Mouse (Mus musculus): Measurements from ENCODE around the gene Serpinf1.

Serpinf1 gene

GRCm38 (mm10) chr11:75455041-75455736 lies 32.7 kb upstream of the Serpinf1 start:
- no peak for DNase-seq (ENCODE audit: low read depth)

GRCm38 (mm10) chr11:75453991-75454930 lies 31.8 kb upstream of the Serpinf1 start, which contains the start of gene Wdr81:
TSS of gene Wdr81 (minus strand) at chr11:75454717.
- peak; percentile 92 for DNase-seq (ENCODE audit: low read depth)

GRCm38 (mm10) chr11:75452812-75453557 lies 30.5 kb upstream of the Serpinf1 start:
- DNase-seq (ENCODE audit: low read depth): no peak

- DNase-seq (ENCODE audit: low read depth): no peak
These were observed 29.6 kb upstream of the Serpinf1 start for GRCm38 (mm10) chr11:75452081-75452480.

DNA sequence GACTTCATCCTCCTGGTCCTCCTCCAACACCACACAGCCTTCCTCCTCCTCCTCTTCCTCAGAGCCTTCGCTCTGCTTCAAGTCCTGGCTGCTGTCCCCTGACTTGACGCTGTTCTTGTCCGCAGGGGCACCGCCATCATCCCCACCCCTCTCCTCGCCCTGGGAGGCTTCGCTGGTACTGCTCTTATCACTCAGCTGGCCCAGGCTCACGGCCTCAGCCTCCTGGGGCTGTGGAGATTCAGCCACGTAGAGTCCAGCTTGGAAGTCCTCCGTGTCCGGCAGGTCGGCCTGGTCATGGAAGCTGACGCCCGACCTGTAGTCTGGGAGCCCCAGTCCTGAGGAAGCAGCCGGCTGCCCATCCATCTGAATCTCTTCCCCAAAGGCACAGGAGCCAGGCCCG lies 28.4 kb upstream of the Serpinf1 start:
- DNase-seq (ENCODE audit: low read depth): no peak

- DNase-seq (ENCODE audit: low read depth): no peak
These were observed 27.9 kb upstream of the Serpinf1 start for GRCm38 (mm10) chr11:75450304-75450908.

DNA sequence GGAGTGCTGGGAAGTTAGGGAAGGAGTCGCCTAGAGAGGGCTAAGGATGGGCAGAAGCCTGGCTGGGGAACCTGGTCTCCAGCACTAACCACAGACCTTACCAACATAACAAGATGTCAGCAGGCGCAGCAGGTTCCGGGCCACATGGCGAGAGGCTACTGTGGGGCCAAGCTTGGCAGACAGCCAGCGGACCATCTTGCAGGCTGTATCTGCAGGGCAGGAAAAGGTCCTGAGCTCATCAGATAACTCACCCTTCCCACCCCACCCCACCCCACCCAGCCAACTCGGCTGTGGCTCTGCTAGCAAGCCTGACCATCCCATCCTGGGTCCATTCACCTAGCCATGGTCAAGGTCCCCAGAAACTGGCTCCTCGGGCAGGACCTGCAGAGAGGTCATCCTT lies 27.2 kb upstream of the Serpinf1 start:
- DNase-seq (ENCODE audit: low read depth): no peak

DNA sequence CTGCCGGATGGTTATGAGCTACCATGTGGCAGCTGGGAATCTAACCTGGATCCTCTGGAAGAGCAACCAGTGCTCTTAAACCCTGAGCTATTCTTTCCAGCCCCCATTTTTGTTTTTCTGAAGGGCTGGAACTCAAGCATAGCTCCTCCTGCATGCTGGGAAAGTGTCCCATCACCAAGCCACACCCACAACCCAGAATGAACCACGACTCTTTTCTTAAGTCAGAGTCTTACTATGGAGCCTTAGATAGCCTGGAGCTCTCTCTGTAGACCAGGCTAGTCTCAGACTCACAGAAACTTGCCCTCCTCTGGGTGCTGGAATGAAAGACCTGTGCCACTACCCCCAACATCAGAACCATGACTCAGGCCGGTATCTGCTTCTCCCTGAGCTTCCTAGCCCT lies 26.1 kb upstream of the Serpinf1 start:
- DNase-seq (ENCODE audit: low read depth): no peak

GRCm38 (mm10) chr11:75443711-75444110 lies 21.2 kb upstream of the Serpinf1 start:
- DNase-seq (ENCODE audit: low read depth): no peak

GRCm38 (mm10) chr11:75441601-75442000 lies 19.1 kb upstream of the Serpinf1 start:
- no peak for DNase-seq (ENCODE audit: low read depth)

- no peak for DNase-seq (ENCODE audit: low read depth)
These were observed 18.5 kb upstream of the Serpinf1 start for GRCm38 (mm10) chr11:75441034-75441433.

GRCm38 (mm10) chr11:75439951-75440350 lies 17.4 kb upstream of the Serpinf1 start:
- no peak for DNase-seq (ENCODE audit: low read depth)

- DNase-seq (ENCODE audit: low read depth): no peak
These were observed 16.9 kb upstream of the Serpinf1 start, which contains the start of gene Serpinf2 for GRCm38 (mm10) chr11:75439363-75439762. TSS of gene Serpinf2 (minus strand) at chr11:75439591.

- no peak for DNase-seq (ENCODE audit: low read depth)
These were observed 16.3 kb upstream of the Serpinf1 start for GRCm38 (mm10) chr11:75438804-75439203.

DNA sequence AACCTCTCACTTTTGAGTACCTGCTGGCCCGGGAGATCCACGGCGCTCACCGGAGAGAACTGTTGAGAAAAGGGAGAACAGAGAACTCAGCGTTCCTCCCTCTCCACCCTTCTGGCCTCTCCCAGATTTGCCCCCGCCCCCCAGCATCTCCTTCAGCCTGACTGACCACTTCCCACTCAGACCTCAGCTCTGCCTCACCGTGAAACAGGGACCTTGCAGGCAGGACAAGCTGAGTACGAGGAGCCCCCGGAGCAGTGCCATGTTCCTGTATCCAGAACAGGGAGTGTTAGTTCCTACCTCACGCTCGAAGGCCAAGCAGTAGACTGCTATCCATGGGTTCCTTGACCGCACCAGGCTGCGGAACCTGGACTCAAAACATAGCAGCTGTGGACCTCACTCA lies 15.7 kb upstream of the Serpinf1 start:
- no peak for DNase-seq (ENCODE audit: low read depth)

DNA sequence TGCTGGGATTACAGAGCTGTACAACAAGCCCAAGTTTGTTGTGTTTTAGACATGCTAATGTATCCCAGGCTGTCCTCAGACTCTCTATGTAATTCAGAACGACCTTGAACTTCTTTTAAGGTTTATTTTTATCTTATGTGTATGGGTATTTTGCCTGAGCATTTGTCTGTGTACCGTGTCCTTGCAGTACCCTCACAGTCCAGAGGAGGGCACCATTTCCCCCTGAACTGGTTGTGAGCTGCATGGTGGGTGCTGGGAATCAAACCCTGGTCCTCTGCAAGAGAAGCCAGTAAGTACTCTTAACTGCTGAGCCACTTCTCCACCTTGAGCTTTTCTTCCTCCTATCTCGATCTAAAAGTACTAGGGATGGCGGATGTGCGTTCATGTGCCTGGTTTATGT lies 11.6 kb upstream of the Serpinf1 start:
- no peak for DNase-seq (ENCODE audit: low read depth)

- DNase-seq (ENCODE audit: low read depth): no peak
These were observed 8.8 kb upstream of the Serpinf1 start for GRCm38 (mm10) chr11:75431307-75431706.

DNA sequence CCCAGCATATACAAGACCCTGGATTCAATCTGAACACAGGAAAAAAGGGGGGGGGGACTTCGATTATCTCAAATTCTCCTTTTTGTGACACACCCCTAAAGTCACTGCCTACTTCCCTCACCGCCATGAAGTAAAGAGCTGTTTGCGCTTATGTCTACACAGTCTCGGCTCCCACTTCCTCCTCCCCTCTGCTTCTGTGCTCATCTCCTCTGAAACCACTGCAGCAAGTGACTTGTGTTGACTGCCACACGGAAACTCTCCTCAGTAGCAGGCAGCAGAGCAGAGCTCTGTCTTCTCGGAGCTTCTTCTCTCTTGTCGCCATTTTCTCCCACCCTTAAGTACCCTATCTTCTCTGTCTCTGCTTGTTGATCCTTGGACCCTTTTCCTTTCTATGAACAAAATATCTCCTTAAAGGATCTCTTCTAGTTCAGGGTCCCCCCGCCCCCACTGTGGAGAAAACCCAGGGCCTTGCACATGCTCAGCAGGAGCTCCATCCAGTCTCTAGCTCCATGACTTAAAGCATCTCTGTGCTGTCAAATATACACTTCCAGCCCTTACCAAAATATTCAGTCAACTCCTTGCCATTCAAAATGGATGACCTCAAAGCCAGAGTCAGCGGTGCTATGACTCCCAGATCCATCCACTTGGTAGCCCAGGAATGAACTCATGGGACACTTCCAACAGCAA lies 6.7 kb upstream of the Serpinf1 start:
- no peak for DNase-seq (ENCODE audit: low read depth)

GRCm38 (mm10) chr11:75424459-75424858 lies 2.0 kb upstream of the Serpinf1 start:
- no peak for DNase-seq (ENCODE audit: low read depth)

DNA sequence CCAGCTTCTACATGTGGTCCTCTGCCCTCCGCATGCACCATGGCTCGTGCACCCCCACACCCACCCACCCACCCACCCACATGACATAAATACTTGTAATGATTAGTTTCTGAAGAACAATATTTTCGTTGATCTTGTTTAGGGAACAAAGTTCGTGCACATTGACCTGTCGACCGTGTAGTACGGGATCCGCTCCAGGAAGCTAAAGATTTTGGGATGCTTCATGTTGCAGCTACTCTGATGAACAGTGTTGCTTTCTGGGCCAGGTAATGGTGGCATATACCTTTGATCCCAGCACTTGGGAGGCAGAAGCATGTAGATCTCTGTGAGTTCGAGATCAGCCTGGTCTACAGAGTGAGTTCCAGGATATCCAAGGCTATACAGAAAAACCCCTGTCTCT lies 1.5 kb upstream of the Serpinf1 start:
- DNase-seq (ENCODE audit: low read depth): no peak

DNA sequence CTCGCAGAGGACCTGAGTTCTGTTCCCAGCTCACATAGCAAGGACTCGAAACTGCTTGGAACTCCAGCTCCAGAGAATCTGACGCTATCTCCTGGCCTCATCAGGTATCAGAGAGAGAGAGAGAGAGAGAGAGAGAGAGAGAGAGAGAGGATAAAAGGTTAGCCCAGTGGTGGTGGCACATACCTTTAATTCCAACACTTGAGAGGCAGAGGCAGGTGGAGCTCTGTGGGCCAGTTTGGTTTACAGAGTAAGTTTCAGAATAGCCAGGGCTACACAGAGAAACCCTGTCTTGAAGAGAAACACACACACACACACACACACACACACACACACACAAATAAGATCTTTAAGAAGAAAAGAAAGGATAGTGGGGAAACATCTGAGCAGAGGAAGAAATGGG lies 590 bp upstream of the Serpinf1 start:
- no peak for DNase-seq (ENCODE audit: low read depth)

Measured in NIH3T3 (cell line).